Mouse (Mus musculus) gastrocnemius, postnatal 25 days (tissue): Measurements from ENCODE around the gene Ywhag. TPM values are rescaled to one million over a fixed set of nuclear protein-coding genes. Genes with fewer than 3 reads are reported as not detected.

Experiments used
- DNase-seq: peaks from one replicate; pipeline ENCODE4 v3.0.0; 2022
- long read RNA-seq, 2 experiments: library from polyadenylated mRNA; stranded (forward); transcript quantifications; one replicate each; pipeline ENCODE4 v2.0.0; 2021
- total RNA-seq, 2 experiments: library from RNA; stranded (reverse); gene quantifications; 1 replicate in 1 of 2; 2 replicates in 1 of 2; pipeline ENCODE4 v1.2.3; 2021

Gene Ywhag
- total RNA-seq = 100 to 1,000 TPM; 282 to 288 TPM
- long read RNA-seq, experiment 1, partial matches to known transcripts = 73 of 76 reads
- long read RNA-seq, experiment 1, other reads (novel, unspliced or antisense) = 0 of 76 reads
- long read RNA-seq, experiment 2, transcript Ywhag-201 (2 exons, 3,520 nt) = major isoform, 6 of 80 reads
- long read RNA-seq, experiment 2, partial matches to known transcripts = 0 of 80 reads
- long read RNA-seq, experiment 2, other reads (novel, unspliced or antisense) = 73 of 80 reads

GRCm38 (mm10) chr5:135934481-135935175, at the start of gene Ywhag:
Ywhag (minus strand) TSS chr5:135934616.
- DNase-seq = peak; percentile 98

GRCm38 (mm10) chr5:135982398-135982797, 48.0 kb upstream of the Ywhag start:
- DNase-seq = peak; percentile 55

GRCm38 (mm10) chr5:135979904-135980303, 45.5 kb upstream of the Ywhag start, which contains the start of gene Zp3:
Zp3 (plus strand) TSS chr5:135980099.
- no peak for DNase-seq

GRCm38 (mm10) chr5:135979381-135979780, 45.0 kb upstream of the Ywhag start:
- no peak for DNase-seq

- DNase-seq = no peak
Observed at GRCm38 (mm10) chr5:135975893-135976668, 41.7 kb upstream of the Ywhag start.

DNA sequence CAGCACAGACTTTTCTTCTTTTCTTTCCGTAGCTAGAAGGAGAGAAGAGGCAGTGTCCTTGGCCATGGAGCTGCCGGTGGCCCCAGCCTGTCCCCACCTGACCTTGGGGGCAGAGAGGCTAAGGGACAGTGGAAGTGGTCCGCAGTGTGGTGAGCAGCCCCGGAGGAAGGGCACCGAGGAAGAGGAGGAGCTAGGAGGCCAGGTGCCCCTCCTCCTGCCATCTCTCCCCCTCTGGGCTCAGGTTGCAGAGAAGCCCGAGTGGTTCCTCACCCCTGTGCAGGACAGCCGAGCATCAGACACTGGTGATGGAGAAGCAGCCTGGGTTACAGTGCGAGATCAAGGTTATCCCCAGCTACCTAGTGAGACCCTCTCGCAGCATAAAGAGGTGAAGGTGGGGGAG, 39.9 kb upstream of the Ywhag start, which contains the start of gene Ssc4d:
Ssc4d (minus strand) TSS at position 167 of the 400 bp plus-strand sequence.
- DNase-seq = no peak

- no peak for DNase-seq
Observed at GRCm38 (mm10) chr5:135971876-135972275, 37.5 kb upstream of the Ywhag start.

GRCm38 (mm10) chr5:135970247-135970646, 35.8 kb upstream of the Ywhag start:
- no peak for DNase-seq

DNA sequence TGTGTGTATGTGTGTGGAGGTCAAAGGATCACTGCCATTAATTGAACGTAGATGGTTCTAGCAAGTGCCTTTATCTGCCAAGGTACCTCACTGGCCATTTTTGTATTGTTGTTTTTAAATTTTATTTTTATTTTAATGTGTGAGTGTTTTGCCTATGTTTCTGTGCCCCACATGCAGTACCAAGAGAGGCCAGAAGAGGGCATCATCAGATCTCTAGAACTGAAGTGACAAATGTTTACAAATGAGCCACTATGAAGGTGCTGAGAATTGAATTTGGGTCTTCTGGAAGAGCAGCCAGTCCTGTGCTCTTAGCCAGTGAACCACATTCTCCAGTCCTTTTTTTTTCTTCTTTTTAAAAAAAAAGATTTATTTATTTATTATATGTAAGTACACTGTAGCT, 34.4 kb upstream of the Ywhag start:
- DNase-seq = no peak

GRCm38 (mm10) chr5:135966866-135967265, 32.5 kb upstream of the Ywhag start:
- no peak for DNase-seq

DNA sequence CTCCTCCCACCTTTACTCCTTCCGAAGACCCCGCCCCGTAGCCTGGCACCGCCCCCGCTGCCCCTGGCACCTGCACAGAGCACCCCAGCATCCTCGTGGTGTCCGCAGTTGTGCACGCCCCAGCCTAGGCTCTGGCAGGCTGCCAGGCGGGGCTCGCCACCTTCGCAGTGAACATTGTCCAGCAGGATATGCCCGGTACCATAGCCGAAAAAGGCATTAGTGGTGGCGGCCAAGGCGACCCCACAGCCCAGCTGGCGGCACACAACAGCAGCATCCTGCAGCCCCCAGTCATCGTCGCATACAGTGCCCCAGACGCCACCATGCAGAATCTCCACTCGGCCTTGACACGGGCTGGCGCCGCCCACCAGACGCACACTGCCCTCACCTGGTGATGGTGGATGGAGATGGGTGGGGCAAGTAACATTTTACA, 31.1 kb upstream of the Ywhag start:
- no peak for DNase-seq

DNA sequence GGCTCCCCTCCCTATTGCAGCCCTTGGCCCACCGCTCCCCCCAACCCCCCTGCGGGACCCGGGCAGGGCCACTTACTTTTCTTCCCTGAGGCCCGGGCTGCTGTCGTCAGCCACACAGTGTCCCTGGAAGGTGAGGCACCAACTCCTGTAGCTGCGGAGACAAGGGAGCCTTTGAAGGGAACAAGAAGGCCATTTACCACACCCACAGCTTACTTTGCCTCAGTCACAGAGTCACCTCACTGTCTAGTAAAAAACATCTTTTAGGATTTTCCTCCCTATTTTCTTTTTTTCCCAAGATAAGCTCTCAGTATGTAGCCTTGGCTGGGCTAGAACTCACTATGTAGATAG, 28.8 kb upstream of the Ywhag start:
- no peak for DNase-seq

- DNase-seq = peak; percentile 99
Observed at GRCm38 (mm10) chr5:135962492-135963279, 28.3 kb upstream of the Ywhag start.

DNA sequence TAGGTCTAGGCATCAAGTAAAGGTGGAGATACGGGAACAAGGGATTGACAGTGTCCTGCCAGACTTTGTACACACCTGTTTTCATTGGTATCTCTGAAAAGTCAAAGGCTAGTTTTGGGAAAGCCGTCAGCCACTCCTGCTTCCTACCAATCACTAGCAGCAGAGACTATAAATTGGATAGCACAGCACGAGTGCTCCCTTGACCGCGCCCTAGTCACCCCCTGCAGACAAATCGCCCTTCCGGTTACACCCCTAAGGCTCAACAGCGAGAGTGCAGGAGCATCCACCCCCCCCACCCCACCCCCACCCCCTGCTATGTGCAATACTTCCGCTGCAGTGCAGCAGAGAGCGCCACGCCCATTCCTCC, 27.7 kb upstream of the Ywhag start:
- no peak for DNase-seq

GRCm38 (mm10) chr5:135960909-135961635, 26.7 kb upstream of the Ywhag start:
- DNase-seq = no peak

DNA sequence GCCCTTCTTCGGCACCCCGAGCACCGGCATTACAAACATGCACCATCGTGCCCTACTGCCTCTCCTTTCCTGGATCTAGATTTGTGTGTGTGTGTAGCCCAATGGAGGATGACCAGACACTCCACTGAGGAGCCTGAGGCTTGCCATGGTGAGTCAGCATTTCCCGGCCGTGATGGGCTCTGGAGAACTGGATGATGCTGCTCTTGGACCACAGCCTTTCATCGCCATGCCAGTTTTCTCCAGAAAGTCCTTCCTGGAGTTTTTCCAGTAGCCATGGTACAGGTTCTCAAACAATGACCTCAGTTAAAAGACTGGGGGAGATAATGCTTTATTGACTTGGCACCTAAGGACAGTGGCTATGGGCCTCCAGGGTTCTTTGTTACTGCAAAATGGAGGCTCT, 25.5 kb upstream of the Ywhag start:
- no peak for DNase-seq

DNA sequence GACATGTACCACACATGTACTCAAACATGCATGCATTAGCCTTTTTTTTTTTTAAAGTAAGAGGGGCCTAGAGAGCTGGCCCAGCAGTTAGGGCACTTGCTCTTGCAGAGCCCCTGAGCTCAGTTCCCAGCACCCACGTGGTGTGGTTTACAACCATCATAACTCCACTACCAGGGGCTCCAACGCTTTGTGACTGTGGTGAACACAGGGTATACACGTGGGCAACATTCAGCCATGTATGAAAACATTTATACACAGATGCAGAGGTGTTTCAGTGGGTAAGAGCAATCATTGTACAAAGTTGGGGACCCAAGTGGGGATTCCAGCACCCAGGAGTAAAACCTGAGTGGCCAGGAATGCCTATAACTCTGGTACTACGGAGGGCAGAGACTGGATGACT, 24.0 kb upstream of the Ywhag start:
- no peak for DNase-seq

GRCm38 (mm10) chr5:135957207-135957974, 23.0 kb upstream of the Ywhag start:
- peak; percentile 97 for DNase-seq

DNA sequence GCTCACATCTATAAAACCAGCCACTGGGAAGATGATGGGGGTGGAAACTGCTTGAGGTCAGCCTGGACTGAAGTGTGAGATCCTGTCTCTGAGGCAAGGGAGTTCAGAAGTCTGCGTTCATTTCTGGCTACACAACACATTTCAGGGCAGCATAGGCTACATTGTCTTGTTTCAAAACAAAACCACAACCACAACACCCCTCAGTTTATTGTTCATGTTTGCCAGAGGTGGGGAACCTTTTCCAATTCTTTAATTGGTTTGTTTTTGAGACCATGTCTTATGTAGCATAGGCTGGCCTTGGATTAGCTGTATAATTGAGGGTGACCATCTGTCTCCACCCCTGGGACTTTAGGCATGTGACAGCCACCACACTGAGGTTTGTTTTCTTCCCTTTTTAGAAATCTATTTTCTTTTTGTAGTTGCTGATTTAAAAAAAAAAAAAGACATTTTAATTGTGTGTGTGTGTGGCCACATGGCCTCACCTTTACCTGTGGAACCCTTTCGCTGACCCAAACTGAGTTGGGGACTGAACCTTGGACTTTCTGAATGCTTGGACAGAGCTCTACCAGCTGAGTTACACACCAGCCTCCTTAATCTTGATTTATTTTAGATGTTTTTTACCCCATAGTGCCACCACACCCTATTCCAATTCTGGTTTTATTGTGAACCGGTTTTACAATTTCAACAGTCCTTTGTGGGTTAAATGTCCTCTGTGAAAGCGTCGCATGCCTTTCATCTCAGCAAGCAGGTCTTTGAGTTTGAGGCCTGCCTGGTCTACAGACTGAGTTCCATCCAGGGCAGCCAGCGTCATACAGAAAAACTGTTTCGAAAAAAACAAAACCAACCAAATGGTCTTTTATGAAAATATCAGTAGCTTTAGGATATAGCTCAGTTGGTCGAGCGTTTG, 22.1 kb upstream of the Ywhag start:
- DNase-seq = no peak

DNA sequence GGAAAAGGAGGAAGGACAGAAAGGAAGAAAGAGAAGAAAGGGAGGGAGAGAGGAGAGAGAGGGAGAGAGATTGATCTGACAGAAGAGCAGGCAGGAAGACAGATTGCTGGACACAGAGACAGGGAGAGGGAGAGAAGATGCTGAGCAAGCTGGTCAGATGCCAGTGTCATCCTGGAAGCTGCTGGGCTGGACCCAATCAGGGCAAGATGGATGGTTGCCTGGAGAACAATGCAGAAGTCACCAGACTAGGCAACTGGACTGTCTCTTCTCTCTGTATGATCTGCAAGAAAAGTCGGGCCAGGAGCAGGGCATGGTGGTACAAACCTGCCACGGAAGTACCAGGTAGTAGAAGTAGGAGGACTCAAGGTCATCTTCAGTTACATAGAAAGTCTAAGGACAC, 18.4 kb upstream of the Ywhag start:
- DNase-seq = no peak
